ENCODE assay signal across 8 mouse cellular contexts in the genomic region with DNA sequence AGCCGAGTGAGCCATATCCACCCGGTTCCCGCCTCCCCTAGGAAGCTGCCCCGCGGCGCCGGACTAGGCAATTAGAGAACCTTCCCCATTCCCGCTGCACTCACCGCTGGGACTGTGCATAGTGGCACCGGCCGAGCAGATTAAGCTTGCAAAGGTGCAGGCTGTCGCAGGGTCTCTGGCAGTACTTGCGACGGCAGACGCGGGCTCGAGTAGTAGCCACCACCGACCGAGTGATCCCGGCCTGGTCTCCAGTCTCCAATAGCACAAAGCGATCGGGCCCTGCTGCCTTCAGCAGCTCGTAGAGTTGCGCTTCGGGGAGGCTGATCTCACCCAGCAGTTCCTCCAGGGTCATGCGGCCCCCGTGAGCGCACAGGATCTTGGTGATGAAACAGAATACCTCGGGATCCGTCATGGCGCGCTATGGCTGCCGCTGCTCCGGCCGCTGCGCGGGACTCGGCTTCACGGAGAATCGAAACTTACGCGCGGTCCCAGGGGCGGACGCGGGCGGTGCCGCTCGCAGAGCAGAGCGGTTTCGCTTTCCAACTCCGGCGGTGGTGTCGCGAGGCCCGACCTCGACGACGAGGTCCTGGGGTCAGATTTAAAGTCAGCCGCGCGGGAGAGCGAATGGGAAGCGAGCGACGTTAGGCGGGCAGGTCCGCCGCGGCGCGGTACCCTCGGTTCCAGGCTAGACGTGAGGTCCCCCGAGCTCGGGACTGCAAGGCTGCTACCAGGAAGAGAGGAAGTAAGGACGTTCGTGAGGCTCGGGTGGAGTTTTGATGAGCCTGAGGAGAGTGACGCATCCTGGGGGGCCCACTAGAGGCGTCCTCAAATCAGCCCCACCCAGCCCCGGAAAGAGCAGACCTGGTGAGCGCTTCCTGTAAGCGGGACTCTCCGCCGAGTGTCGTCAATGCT. TPM values are rescaled to one million over a fixed set of nuclear protein-coding genes. Genes with fewer than 3 reads are reported as not detected.
A peak's percentile ranks its signal among the peaks of the same experiment; 100 is the strongest.
DNase-seq lines count a peak whose midpoint lies in the region; ATAC-seq and TF ChIP-seq lines count a peak whose summit lies in the region.

Zc3hav1 (minus strand) TSS at position 793 of the 912 bp plus-strand sequence.

- H3K36me3 ChIP-seq in MEL (ENCODE audit: control insufficient read depth in 1 of 2, insufficient read depth in 2 of 2, low read length in 2 of 2), result peaks cover 10 to 31% of the 10 kb centered on the region in 2 experiments
- no peaks in the 10 kb centered on the region for H3K36me3 ChIP-seq in hindbrain, embryonic 11.5 days (ENCODE audit: control insufficient read depth, insufficient read depth, low read length)

- peak within 1 kb of the TSS; percentile 90 for H3K9ac ChIP-seq in MEL (ENCODE audit: control insufficient read depth, low read depth, low read length, poor library complexity, severe bottlenecking)
- H3K9ac ChIP-seq in hindbrain, embryonic 11.5 days (ENCODE audit: low read depth, low read length), result peak within 1 kb of the TSS; percentile 31

- peak; percentile 74 to 95 for TF ChIP-seq POLR2A in MEL (IDR thresholded peaks at IDR 0.05; ENCODE audit: control insufficient read depth in 1 of 2, insufficient read depth in 1 of 2, low read depth in 1 of 2, low read length in 2 of 2, poor library complexity in 1 of 2)

- peak within 1 kb of the TSS; percentile 65 for H3K4me2 ChIP-seq in hindbrain, embryonic 11.5 days (replicated peaks; ENCODE audit: low read depth, low read length)

- H3K9me3 ChIP-seq in MEL (replicated peaks; ENCODE audit: insufficient read depth, low read length), result no peaks in the 10 kb centered on the region
- no peaks in the 10 kb centered on the region for H3K9me3 ChIP-seq in hindbrain, embryonic 11.5 days (ENCODE audit: control insufficient read depth, low read length)

- peaks cover 47% of the 10 kb centered on the region for H3K79me2 ChIP-seq in MEL (ENCODE audit: control insufficient read depth, insufficient read depth, low read length, poor library complexity)

- H3K27ac ChIP-seq in MEL (ENCODE audit: control insufficient read depth, low read depth, low read length), result peak within 1 kb of the TSS; percentile 92
- no peak within 1 kb of the TSS for H3K27ac ChIP-seq in hindbrain, embryonic 11.5 days (ENCODE audit: low read depth, low read length)

- peak; percentile 54 for ATAC-seq in hindbrain, embryonic 11.5 days (ENCODE audit: low FRiP score)

- WGBS in hindbrain, embryonic 11.5 days, result under 1% methylated on average over 84 of the region's 87 CpGs

- H3K4me3 ChIP-seq in MEL (ENCODE audit: control insufficient read depth in 1 of 2, insufficient read depth in 1 of 2, low read depth in 2 of 2, low read length in 2 of 2), result peak within 1 kb of the TSS; percentile 93 to 97
- H3K4me3 ChIP-seq in hindbrain, embryonic 11.5 days (ENCODE audit: low read depth, low read length), result peak within 1 kb of the TSS; percentile 54

- H3K4me1 ChIP-seq in MEL (ENCODE audit: control insufficient read depth in 1 of 2, insufficient read depth in 2 of 2, low read length in 2 of 2), result peaks cover 0 to 23% of the 10 kb centered on the region in 2 experiments
- 0 out of 2 replicates have a peak, but pooled peaks cover 5% of the 10 kb centered on the region for H3K4me1 ChIP-seq in hindbrain, embryonic 11.5 days (replicated peaks; ENCODE audit: control insufficient read depth, insufficient read depth, low read length)

- TF ChIP-seq RAD21 in MEL (IDR thresholded peaks at IDR 0.05; ENCODE audit: low read depth, low read length), result no peak

- H3K27me3 ChIP-seq in MEL (ENCODE audit: control insufficient read depth in 1 of 2, insufficient read depth in 2 of 2, low read length in 2 of 2), result no peaks in the 10 kb centered on the region
- peaks cover 53% of the 10 kb centered on the region for H3K27me3 ChIP-seq in hindbrain, embryonic 11.5 days (ENCODE audit: control insufficient read depth, insufficient read depth, low read length)

- TF ChIP-seq CTCF in MEL (IDR thresholded peaks at IDR 0.05 in 2 of 3, conservative IDR thresholded peaks at IDR 0.05 in 1 of 3; ENCODE audit: control insufficient read depth in 1 of 3, insufficient read depth in 1 of 3, low read depth in 2 of 3, low read length in 3 of 3, poor library complexity in 1 of 3, severe bottlenecking in 1 of 3), result no peak

- TF ChIP-seq EP300 in MEL (IDR thresholded peaks at IDR 0.05; ENCODE audit: low read depth in 1 of 2, low read length in 2 of 2), result peak in 1 of 2 experiments; percentile 31; a peak in 1 of 4 replicates

- DNase-seq in MEL (ENCODE audit: low read depth, low spot score), result peak; percentile 96
- peak; percentile 21 for DNase-seq in cerebellum, adult 9-10 months
- DNase-seq in frontal cortex, postnatal 10 days (ENCODE audit: low spot score in 2 of 2), result peak; percentile 18 to 32
- peak; percentile 71 for DNase-seq in hindbrain, embryonic 11.5 days (ENCODE audit: low spot score)
- peak; percentile 9 to 22 for DNase-seq in layer of hippocampus, postnatal 14 days (ENCODE audit: low spot score in 2 of 2)
- peak; percentile 82 for DNase-seq in lung, postnatal 14 days
- DNase-seq in ovary, postnatal 36 days (ENCODE audit: low spot score), result peak; percentile 82
- DNase-seq in thymus, postnatal 4 days, result peak; percentile 86

TF ChIP-seq in MEL, 35 proteins besides CTCF, POLR2A, EP300 and RAD21:
- TF ChIP-seq CHD1 (IDR thresholded peaks at IDR 0.05; ENCODE audit: low read depth, low read length) (0 out of 2 replicates have a peak, but pooled peaks have one; percentile 15), MYB (IDR thresholded peaks at IDR 0.05; ENCODE audit: low read depth, low read length) (no peak), NELFE (IDR thresholded peaks at IDR 0.05; ENCODE audit: low read depth, low read length) (peak; percentile 91), RCOR1 (IDR thresholded peaks at IDR 0.05; ENCODE audit: low read depth, low read length) (peak; percentile 5; the same call in 1 of the 2 replicates), POLR2AphosphoS2 (IDR thresholded peaks at IDR 0.05; ENCODE audit: low read length) (peak; percentile 86; the same call in 1 of the 2 replicates), ZKSCAN1 (IDR thresholded peaks at IDR 0.05; ENCODE audit: low read depth, low read length) (no peak), TBP (IDR thresholded peaks at IDR 0.05; ENCODE audit: low read depth, low read length) (peak; percentile 91), ETS1 (IDR thresholded peaks at IDR 0.05; ENCODE audit: low read depth, low read length) (peak; percentile 88), BHLHE40 (IDR thresholded peaks at IDR 0.05; ENCODE audit: borderline replicate concordance, low read depth, low read length) (no peak), TCF12 (IDR thresholded peaks at IDR 0.05; ENCODE audit: low read depth, low read length) (peak; percentile 62; the same call in 1 of the 2 replicates), HCFC1 (IDR thresholded peaks at IDR 0.05; ENCODE audit: low read depth, low read length) (peak; percentile 64; the same call in 1 of the 2 replicates), ZMIZ1 (IDR thresholded peaks at IDR 0.05; ENCODE audit: low read depth, low read length) (peak; percentile 71; the same call in 1 of the 2 replicates), SIN3A (IDR thresholded peaks at IDR 0.05; ENCODE audit: low read length) (peak; percentile 70), UBTF (IDR thresholded peaks at IDR 0.05; ENCODE audit: borderline replicate concordance, insufficient read depth, low read depth, low read length) (peak; percentile 91; the same call in 1 of the 2 replicates), KAT2A (conservative IDR thresholded peaks at IDR 0.05; ENCODE audit: low read depth, low read length) (no peak), MAFK (IDR thresholded peaks at IDR 0.05; ENCODE audit: borderline replicate concordance, low read depth, low read length) (no peak), MXI1 (IDR thresholded peaks at IDR 0.05; ENCODE audit: low read depth, low read length) (peak; percentile 76), ELF1 (IDR thresholded peaks at IDR 0.05; ENCODE audit: low read depth, low read length) (peak; percentile 83), MYC (IDR thresholded peaks at IDR 0.05; ENCODE audit: low read depth, low read length) (no peak), MAZ (IDR thresholded peaks at IDR 0.05; ENCODE audit: low read depth, low read length) (peak; percentile 83; the same call in 1 of the 2 replicates)

RNA-seq across cellular contexts. Expression of gene Zc3hav1, which starts in this region (rescaled TPM):
- total RNA-seq in MEL (2012; rRNA removed), result 66.6 and 88.1 TPM in 2 replicates
- 10 to 100 TPM; 68.3 to 71.0 TPM for polyA plus RNA-seq in MEL (2012; ENCODE audit: insufficient read depth in 1 of 2, insufficient read length in 2 of 2, low read depth in 1 of 2, low replicate concordance in 2 of 2, missing spikeins in 1 of 2)
- 1.7 and 1.9 TPM in 2 replicates for polyA plus RNA-seq in hindbrain, embryonic 11.5 days (2014; fragmentation: Nextera tagmentation; extraction: Ambion mirVana)
- 1 to 10 TPM; 2.8 to 3.3 TPM for total RNA-seq in layer of hippocampus, postnatal 14 days (2021)

Comparison
In these comparisons a context has a peak if more than half of its experiments do, and no peak if none do; other contexts are left out.
1. RNA of gene Zc3hav1 (total RNA-seq): 66.6 to 88.1 TPM in MEL; 2.8 to 3.3 TPM in layer of hippocampus, postnatal 14 days; every median in the first group is over 10 times any median in the second.
2. RNA of gene Zc3hav1 (polyA plus RNA-seq): 68.3 to 71.0 TPM in MEL; 1.7 to 1.9 TPM in hindbrain, embryonic 11.5 days; every median in the first group is over 10 times any median in the second.
3. DNase-seq: peak in every context shown above with its lines; median percentile 96 in MEL; 86 in thymus, postnatal 4 days; 82 in lung, postnatal 14 days; 82 in ovary, postnatal 36 days; 71 in hindbrain, embryonic 11.5 days; 25 in frontal cortex, postnatal 10 days; 21 in cerebellum, adult 9-10 months; 16 in layer of hippocampus, postnatal 14 days.